Mouse (Mus musculus): ENCODE measurements around the gene Oas1e. TPM values are rescaled to one million over a fixed set of nuclear protein-coding genes. Genes with fewer than 3 reads are reported as not detected.

The Oas1e gene
- polyA plus RNA-seq (2017; shearing (Covaris generic)), result under 1 TPM in 1 of 2 experiments, not detected in 1; 0.40 TPM

DNA sequence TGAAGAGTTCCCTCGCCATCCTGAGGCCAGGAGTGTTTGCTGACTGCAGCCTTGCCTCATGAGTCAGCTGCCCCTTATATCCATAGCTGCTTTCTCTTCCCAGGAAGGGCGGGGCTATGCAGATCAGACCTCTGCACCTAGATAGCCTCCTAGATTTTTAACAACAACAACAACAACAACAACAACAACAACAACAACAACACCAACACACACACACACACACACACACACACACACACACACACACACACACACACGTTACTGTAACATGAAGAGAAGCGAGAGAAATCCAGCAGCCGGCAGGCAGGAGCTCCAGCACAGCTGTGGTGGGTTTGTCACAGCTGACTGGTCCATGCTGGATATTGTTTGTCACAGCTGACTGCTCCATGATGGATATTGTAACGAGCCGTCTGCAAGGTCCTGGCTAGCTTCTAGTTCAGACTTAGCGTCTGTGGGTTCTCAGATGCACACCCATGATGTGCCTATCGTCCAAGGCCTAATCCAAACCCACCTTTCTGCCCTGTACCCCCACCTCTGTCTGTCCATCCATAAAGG is at the start of gene Oas1e:
TSS of gene Oas1e (minus strand) at position 51 of the 555 bp plus-strand sequence.

DNA sequence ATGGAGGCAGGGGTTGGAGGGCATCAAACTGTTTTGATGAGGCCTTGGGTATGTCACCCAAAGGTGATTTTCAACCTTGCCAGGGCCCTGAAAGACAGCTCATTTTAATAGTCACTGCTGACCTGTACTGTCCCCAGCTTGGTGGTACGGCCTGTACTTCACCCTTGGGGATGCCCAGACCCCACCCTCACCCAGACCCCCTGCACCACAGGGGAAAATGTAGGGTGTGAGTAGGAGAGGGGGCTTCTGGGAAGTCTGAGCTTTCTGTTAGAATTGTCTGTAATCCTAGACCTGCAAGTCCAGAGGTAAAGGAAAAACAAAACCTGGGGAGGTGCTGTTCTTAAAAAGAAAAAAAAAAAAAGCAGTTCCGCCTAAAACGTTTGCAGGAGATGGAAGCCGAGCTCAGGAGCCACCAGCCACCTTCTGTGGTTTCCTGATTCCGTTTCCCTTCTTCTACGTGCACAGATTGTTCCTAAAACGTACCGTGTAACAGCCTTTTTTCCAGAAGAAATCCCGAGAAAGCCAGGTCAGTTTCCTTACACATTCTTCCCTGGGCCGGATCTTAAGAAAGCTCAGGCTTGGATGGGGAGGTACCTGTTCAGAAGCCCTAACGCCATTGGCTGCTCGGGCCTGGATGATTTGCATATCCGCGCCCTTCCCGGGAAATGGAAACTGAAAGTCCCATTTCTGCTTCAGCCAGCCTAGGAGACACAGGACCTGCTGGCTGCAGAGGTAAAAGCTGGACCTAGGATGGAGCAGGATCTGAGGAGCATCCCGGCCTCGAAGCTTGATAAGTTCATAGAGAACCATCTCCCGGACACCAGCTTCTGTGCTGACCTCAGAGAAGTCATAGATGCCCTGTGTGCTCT is 16.9 kb upstream of the Oas1e start, which contains the start of gene Oas1c:
TSS of gene Oas1c (minus strand) at position 564 of the 869 bp plus-strand sequence.

DNA sequence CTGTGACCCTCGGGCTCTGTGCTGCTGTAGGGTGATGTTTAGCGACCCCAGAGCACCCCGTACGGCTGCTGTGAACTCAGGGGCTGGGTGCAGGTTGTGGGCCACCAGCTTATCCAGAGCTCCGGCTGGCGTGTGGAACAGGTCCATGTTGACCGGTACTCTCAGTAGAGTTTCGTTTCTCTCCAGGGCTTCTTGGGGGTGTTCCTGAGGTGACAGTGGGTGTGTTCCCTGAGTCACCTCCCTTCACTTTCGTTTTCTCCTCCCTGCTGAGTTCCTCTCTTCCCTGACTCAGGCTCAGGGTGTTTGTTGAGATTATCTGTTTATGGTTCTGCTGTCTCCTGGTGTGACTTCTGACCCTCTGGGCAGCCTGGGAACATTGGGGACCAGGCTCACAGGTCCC is 17.9 kb downstream of the Oas1e start, which contains the start of gene Oas3:
TSS of gene Oas3 (minus strand) at position 184 of the 400 bp plus-strand sequence.

DNA sequence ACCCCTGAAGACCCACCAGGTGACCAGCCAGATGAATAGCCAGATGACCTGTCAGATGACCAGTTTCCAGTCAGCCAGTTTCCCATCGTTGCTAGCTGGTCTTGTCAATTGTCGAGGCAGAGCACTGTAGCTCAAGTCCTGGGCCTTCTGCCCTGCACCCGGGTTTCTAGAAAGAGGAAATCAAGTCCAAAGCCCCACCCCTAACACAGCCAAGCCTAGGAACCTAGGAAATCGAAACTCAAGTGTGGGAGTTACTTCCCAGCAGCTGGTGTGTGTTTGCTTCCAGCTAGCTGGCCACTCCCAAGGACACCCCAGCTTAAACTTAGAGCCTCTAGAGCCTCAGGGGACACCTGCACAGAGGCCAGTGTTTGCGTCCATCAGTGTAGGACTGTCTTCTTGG is 45.6 kb downstream of the Oas1e start, which contains the start of gene Oas2:
TSS of gene Oas2 (minus strand) at position 166 of the 400 bp plus-strand sequence.

Other genes starting within 250 kb of the Oas1e start
- gene Tpcn1, start 206.9 kb downstream of the Oas1e start, polyA plus RNA-seq (2017; shearing (Covaris generic)), result 10 to 100 TPM; 15.0 to 20.0 TPM
- under 1 TPM; 0.24 to 0.89 TPM for gene Iqcd, start 206.5 kb downstream of the Oas1e start, polyA plus RNA-seq (2017; shearing (Covaris generic))
- 1 to 10 TPM; 4.3 to 5.4 TPM for gene Rita1, start 182.9 kb downstream of the Oas1e start, polyA plus RNA-seq (2017; shearing (Covaris generic))
- 10 to 100 TPM; 61.0 to 81.8 TPM for gene Ddx54, start 182.8 kb downstream of the Oas1e start, polyA plus RNA-seq (2017; shearing (Covaris generic))
- gene Cfap73, start 161.3 kb downstream of the Oas1e start, polyA plus RNA-seq (2017; shearing (Covaris generic)), result under 1 TPM in 1 of 2 experiments, not detected in 1; 0.51 TPM
- 10 to 100 TPM; 11.8 to 13.8 TPM for gene Rasal1, start 146.7 kb downstream of the Oas1e start, polyA plus RNA-seq (2017; shearing (Covaris generic))
- gene Dtx1, start 83.6 kb downstream of the Oas1e start, polyA plus RNA-seq (2017; shearing (Covaris generic)), result 100 to 1,000 TPM; 178 to 347 TPM
- 1 to 10 TPM; 1.3 to 3.1 TPM for gene Oas2, start 45.7 kb downstream of the Oas1e start, polyA plus RNA-seq (2017; shearing (Covaris generic))
- gene Oas3, start 17.9 kb downstream of the Oas1e start, polyA plus RNA-seq (2017; shearing (Covaris generic)), result 10 to 100 TPM; 10.6 to 13.7 TPM
- 10 to 100 TPM; 13.8 to 14.6 TPM for gene Oas1c, start 17.0 kb upstream of the Oas1e start, polyA plus RNA-seq (2017; shearing (Covaris generic))
- not detected for gene Oas1f, start 51.8 kb upstream of the Oas1e start, polyA plus RNA-seq (2017; shearing (Covaris generic))
- under 1 TPM; 0.10 to 0.31 TPM for gene Oas1h, start 65.9 kb upstream of the Oas1e start, polyA plus RNA-seq (2017; shearing (Covaris generic))
- 1 to 10 TPM in 1 of 2 experiments, under 1 TPM in 1; 0.71 to 1.7 TPM for gene Oas1g, start 92.1 kb upstream of the Oas1e start, polyA plus RNA-seq (2017; shearing (Covaris generic))
- 10 to 100 TPM in 1 of 2 experiments, 1 to 10 TPM in 1; 3.4 to 55.4 TPM for gene Oas1a, start 112.0 kb upstream of the Oas1e start, polyA plus RNA-seq (2017; shearing (Covaris generic))
- not detected for gene Oas1d, start 119.0 kb upstream of the Oas1e start, polyA plus RNA-seq (2017; shearing (Covaris generic))
- 1 to 10 TPM in 1 of 2 experiments, under 1 TPM in 1; 0.33 to 1.1 TPM for gene Rph3a, start 214.6 kb upstream of the Oas1e start, polyA plus RNA-seq (2017; shearing (Covaris generic))

Measured in inflammation-experienced regulatory T-cells (primary cell).